Mouse (Mus musculus): ENCODE measurements around the gene Sfta2. TPM values are rescaled to one million over a fixed set of nuclear protein-coding genes. Genes with fewer than 3 reads are reported as not detected.

The Sfta2 gene
- total RNA-seq, 1 experiment from 2014 or later, result not detected

GRCm38 (mm10) chr17:35697759-35698500 is 96.6 kb downstream of the Sfta2 start:
- ATAC-seq (replicated peaks; ENCODE audit: insufficient number of reproducible peaks, low FRiP score, low TSS enrichment, poor library complexity, severe bottlenecking), result no peak

GRCm38 (mm10) chr17:35698501-35698883 is 97.1 kb downstream of the Sfta2 start:
- ATAC-seq (replicated peaks; ENCODE audit: insufficient number of reproducible peaks, low FRiP score, low TSS enrichment, poor library complexity, severe bottlenecking), result no peak

DNA sequence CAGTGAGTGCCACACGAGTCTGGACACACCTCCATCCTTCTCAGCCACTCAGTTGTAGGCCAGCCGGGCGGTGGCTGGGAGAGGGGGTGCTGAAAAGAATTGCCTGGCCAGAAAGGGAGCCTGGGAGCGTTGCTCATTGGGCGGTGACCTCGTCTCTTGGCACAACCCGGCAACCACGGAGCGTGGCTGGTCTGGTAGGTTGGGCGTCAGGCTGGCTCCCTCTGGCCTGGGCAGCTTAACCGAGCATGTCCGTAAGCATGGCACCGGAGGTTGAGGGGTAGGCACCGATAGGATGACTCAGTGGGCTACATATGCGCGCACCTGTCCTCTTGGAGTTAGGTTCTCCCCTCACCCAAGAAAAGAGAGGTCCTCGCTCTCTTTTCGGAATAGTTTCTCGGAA is 98.6 kb downstream of the Sfta2 start:
- no peak for ATAC-seq (replicated peaks; ENCODE audit: insufficient number of reproducible peaks, low FRiP score, low TSS enrichment, poor library complexity, severe bottlenecking)

Other genes with a start within 250 kb of the Sfta2 start
- 159 to 219 TPM (median 177 TPM) in 3 replicates for gene H2-Q4, start 221.9 kb upstream of the Sfta2 start, total RNA-seq (2017)
- 235 to 503 TPM (median 268 TPM) in 3 replicates for gene H2-Q6, start 176.7 kb upstream of the Sfta2 start, total RNA-seq (2017)
- gene H2-Q7, start 162.4 kb upstream of the Sfta2 start, total RNA-seq (2017), result 209 to 404 TPM (median 224 TPM) in 3 replicates
- 5.5 to 7.7 TPM (median 7.6 TPM) in 3 replicates for gene H2-Q10, start 131.5 kb upstream of the Sfta2 start, total RNA-seq (2017)
- gene Pou5f1, start 95.5 kb upstream of the Sfta2 start, total RNA-seq (2017), result 0.58 TPM in 1 of 3 replicates, not detected in the others
- gene Tcf19, start 84.7 kb upstream of the Sfta2 start, total RNA-seq (2017), result 0.29 to 3.3 TPM (median 2.4 TPM) in 3 replicates
- 1.7 to 6.7 TPM (median 2.5 TPM) in 3 replicates for gene Cchcr1, start 84.4 kb upstream of the Sfta2 start, total RNA-seq (2017)
- not detected in 3 replicates for gene Psors1c2, start 68.3 kb upstream of the Sfta2 start, total RNA-seq (2017)
- not detected in 3 replicates for gene Cdsn, start 49.4 kb upstream of the Sfta2 start, total RNA-seq (2017)
- not detected in 3 replicates for gene 2300002M23Rik, start 34.1 kb upstream of the Sfta2 start, total RNA-seq (2017)
- gene Gm9573, start 25.1 kb downstream of the Sfta2 start, total RNA-seq (2017), result not detected in 3 replicates
- gene Mucl3, start 42.1 kb downstream of the Sfta2 start, total RNA-seq (2017), result not detected in 3 replicates
- gene Vars2, start 66.0 kb downstream of the Sfta2 start, total RNA-seq (2017), result 7.4 to 13.8 TPM (median 11.3 TPM) in 3 replicates
- 10.9 to 22.5 TPM (median 13.5 TPM) in 3 replicates for gene Gtf2h4, start 72.2 kb downstream of the Sfta2 start, total RNA-seq (2017)
- gene Ddr1, start 103.1 kb downstream of the Sfta2 start, total RNA-seq (2017), result 0.67 to 1.2 TPM in 2 of 3 replicates, not detected in the other
- 17.2 to 77.7 TPM (median 52.8 TPM) in 3 replicates for gene Ier3, start 220.1 kb downstream of the Sfta2 start, total RNA-seq (2017)
- 70.0 to 84.2 TPM (median 77.9 TPM) in 3 replicates for gene Flot1, start 221.7 kb downstream of the Sfta2 start, total RNA-seq (2017)
- gene Tubb5, start 236.8 kb downstream of the Sfta2 start, total RNA-seq (2017), result 138 to 179 TPM (median 139 TPM) in 3 replicates
- gene Mdc1, start 240.0 kb downstream of the Sfta2 start, total RNA-seq (2017), result 10.9 to 26.0 TPM (median 11.1 TPM) in 3 replicates